Mouse (Mus musculus): ENCODE data around the gene Akap13. TPM values are rescaled to one million over a fixed set of nuclear protein-coding genes. Genes with fewer than 3 reads are reported as not detected.

Akap13 gene
- polyA plus RNA-seq, 1 experiment from 2014 or later, result 12.0 TPM

DNA sequence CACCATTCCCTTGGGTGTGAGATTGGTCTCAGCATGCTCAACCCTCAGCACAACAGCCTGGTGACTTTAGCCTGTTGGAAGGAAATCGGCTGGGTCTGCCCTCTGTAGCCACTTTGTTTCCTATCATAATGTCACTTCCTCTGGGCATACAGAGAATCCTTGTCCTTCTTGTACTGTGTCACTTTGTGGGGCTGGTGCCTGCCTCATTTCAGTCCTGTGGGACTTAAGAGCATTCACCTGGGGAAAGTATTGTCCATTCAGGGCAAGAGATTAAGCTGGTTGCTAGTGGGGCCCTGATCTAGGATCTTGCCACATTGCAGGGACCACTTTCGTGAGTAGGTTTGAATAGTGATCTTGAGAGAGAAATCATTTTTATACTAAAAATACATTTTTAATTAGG lies 34.4 kb upstream of the Akap13 start:
- H3K36me3 ChIP-seq (ENCODE audit: control insufficient read depth, insufficient read depth), result no peaks in the 10 kb centered on the region
- no peak overlapping the region for H3K4me2 ChIP-seq (ENCODE audit: low read length)
- no peaks in the 10 kb centered on the region for H3K27me3 ChIP-seq (replicated peaks; ENCODE audit: control insufficient read depth, insufficient read depth, low read length)
- H3K9ac ChIP-seq (replicated peaks; ENCODE audit: low read depth, low read length), result no peak overlapping the region
- H3K9me3 ChIP-seq (ENCODE audit: control insufficient read depth, low read length), result no peaks in the 10 kb centered on the region
- no peak for ATAC-seq
- no peaks in the 10 kb centered on the region for H3K4me1 ChIP-seq (replicated peaks; ENCODE audit: control insufficient read depth, insufficient read depth, low read length)
- 86% methylated on average over 2 of the region's 2 CpGs for WGBS
- no peak overlapping the region for H3K4me3 ChIP-seq (replicated peaks; ENCODE audit: low read length)
- H3K27ac ChIP-seq (ENCODE audit: low read length), result no peak overlapping the region

DNA sequence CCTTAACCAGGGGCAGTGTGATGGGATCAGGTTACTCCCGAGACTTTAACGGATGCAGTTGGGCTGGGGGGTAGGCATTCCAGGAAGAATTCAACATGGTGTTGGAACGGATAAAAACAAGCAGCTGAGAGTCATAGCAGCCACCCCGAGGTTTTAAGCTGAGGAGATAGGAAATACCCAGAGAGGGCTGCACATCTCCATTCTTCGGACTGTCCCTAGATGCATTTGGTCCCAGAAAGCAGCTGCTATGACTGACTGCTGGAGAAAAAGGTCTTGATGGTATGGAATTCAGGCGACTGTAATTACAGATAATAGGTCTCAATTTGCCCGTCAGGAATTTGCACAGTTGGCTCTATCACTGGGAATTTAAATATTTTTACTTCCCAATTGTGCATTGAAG lies 31.2 kb upstream of the Akap13 start:
- H3K9me3 ChIP-seq (ENCODE audit: control insufficient read depth, low read length), result no peaks in the 10 kb centered on the region
- no peaks in the 10 kb centered on the region for H3K36me3 ChIP-seq (ENCODE audit: control insufficient read depth, insufficient read depth)
- no peak overlapping the region for H3K4me2 ChIP-seq (ENCODE audit: low read length)
- H3K27ac ChIP-seq (ENCODE audit: low read length), result no peak overlapping the region
- H3K27me3 ChIP-seq (replicated peaks; ENCODE audit: control insufficient read depth, insufficient read depth, low read length), result no peaks in the 10 kb centered on the region
- 61% methylated on average over 7 of the region's 7 CpGs for WGBS
- no peaks in the 10 kb centered on the region for H3K4me1 ChIP-seq (replicated peaks; ENCODE audit: control insufficient read depth, insufficient read depth, low read length)
- H3K4me3 ChIP-seq (replicated peaks; ENCODE audit: low read length), result no peak overlapping the region
- H3K9ac ChIP-seq (replicated peaks; ENCODE audit: low read depth, low read length), result no peak overlapping the region
- ATAC-seq, result no peak

GRCm38 (mm10) chr7:75427322-75427721 lies 28.0 kb upstream of the Akap13 start:
- H3K27ac ChIP-seq (ENCODE audit: low read length), result no peak overlapping the region
- H3K9ac ChIP-seq (replicated peaks; ENCODE audit: low read depth, low read length), result no peak overlapping the region
- H3K4me2 ChIP-seq (ENCODE audit: low read length), result no peak overlapping the region
- H3K9me3 ChIP-seq (ENCODE audit: control insufficient read depth, low read length), result no peaks in the 10 kb centered on the region
- H3K27me3 ChIP-seq (replicated peaks; ENCODE audit: control insufficient read depth, insufficient read depth, low read length), result no peaks in the 10 kb centered on the region
- no peak for ATAC-seq
- no peak overlapping the region for H3K4me3 ChIP-seq (replicated peaks; ENCODE audit: low read length)
- H3K36me3 ChIP-seq (ENCODE audit: control insufficient read depth, insufficient read depth), result no peaks in the 10 kb centered on the region
- no peaks in the 10 kb centered on the region for H3K4me1 ChIP-seq (replicated peaks; ENCODE audit: control insufficient read depth, insufficient read depth, low read length)
- 74% methylated on average over 4 of the region's 4 CpGs for WGBS

DNA sequence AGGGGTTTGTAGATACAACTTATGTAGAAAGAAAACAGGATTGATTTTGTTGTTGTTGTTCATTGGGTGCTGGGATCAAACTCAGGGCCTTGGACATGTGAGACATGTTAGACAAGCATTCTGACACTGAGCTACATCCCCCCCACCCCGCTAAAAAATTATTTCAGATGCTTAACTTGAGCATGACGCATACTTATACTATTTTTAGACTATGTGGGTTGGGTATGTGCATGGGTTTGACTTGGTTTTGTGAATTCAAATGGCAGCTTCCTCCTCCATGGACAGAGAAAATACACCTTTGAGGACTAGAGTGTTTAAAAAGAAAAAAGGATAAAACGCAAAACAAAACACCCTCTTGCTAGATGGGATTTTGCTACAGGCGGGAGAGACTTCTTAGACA lies 26.4 kb upstream of the Akap13 start:
- Histone ChIP-seq H3K27ac (ENCODE audit: low read length) (no peak overlapping the region), H3K4me1 (replicated peaks; ENCODE audit: control insufficient read depth, insufficient read depth, low read length) (no peaks in the 10 kb centered on the region), H3K4me3 (replicated peaks; ENCODE audit: low read length) (no peak overlapping the region), H3K9ac (replicated peaks; ENCODE audit: low read depth, low read length) (no peak overlapping the region), H3K27me3 (replicated peaks; ENCODE audit: control insufficient read depth, insufficient read depth, low read length) (no peaks in the 10 kb centered on the region), H3K36me3 (ENCODE audit: control insufficient read depth, insufficient read depth) (no peaks in the 10 kb centered on the region), H3K9me3 (ENCODE audit: control insufficient read depth, low read length) (no peaks in the 10 kb centered on the region), H3K4me2 (ENCODE audit: low read length) (no peak overlapping the region)
- no peak for ATAC-seq
- 93% methylated on average over 4 of the region's 4 CpGs for WGBS

GRCm38 (mm10) chr7:75430550-75430949 lies 24.8 kb upstream of the Akap13 start:
- no peak for ATAC-seq
- no peak overlapping the region for H3K9ac ChIP-seq (replicated peaks; ENCODE audit: low read depth, low read length)
- H3K4me2 ChIP-seq (ENCODE audit: low read length), result no peak overlapping the region
- H3K9me3 ChIP-seq (ENCODE audit: control insufficient read depth, low read length), result no peaks in the 10 kb centered on the region
- WGBS, result 74% methylated on average over 2 of the region's 2 CpGs
- no peak overlapping the region for H3K27ac ChIP-seq (ENCODE audit: low read length)
- H3K4me3 ChIP-seq (replicated peaks; ENCODE audit: low read length), result no peak overlapping the region
- no peaks in the 10 kb centered on the region for H3K4me1 ChIP-seq (replicated peaks; ENCODE audit: control insufficient read depth, insufficient read depth, low read length)
- no peaks in the 10 kb centered on the region for H3K36me3 ChIP-seq (ENCODE audit: control insufficient read depth, insufficient read depth)
- no peaks in the 10 kb centered on the region for H3K27me3 ChIP-seq (replicated peaks; ENCODE audit: control insufficient read depth, insufficient read depth, low read length)

DNA sequence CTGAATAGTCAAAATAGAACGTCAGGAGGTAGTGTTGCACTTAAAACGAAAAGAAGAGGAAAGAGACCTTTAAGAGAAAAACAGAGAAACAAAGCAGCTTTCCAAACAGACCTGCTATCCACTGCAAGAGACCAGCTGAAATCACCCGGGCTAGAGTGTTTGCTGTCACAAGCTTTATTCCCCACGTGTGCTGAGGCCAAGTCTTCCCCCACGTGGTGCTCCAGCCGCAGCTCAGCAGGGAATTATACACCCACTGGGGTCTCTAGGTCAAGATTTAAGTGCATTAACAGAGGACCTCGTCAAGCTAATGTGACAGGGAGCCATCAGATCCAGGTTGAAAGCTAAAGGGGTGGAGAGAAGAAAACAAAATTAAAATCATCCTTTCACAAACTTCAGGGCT lies 24.3 kb upstream of the Akap13 start:
- Histone ChIP-seq H3K4me3 (replicated peaks; ENCODE audit: low read length) (no peak overlapping the region), H3K27me3 (replicated peaks; ENCODE audit: control insufficient read depth, insufficient read depth, low read length) (no peaks in the 10 kb centered on the region), H3K36me3 (ENCODE audit: control insufficient read depth, insufficient read depth) (no peaks in the 10 kb centered on the region), H3K9ac (replicated peaks; ENCODE audit: low read depth, low read length) (no peak overlapping the region), H3K9me3 (ENCODE audit: control insufficient read depth, low read length) (no peaks in the 10 kb centered on the region), H3K27ac (ENCODE audit: low read length) (no peak overlapping the region), H3K4me2 (ENCODE audit: low read length) (no peak overlapping the region), H3K4me1 (replicated peaks; ENCODE audit: control insufficient read depth, insufficient read depth, low read length) (no peaks in the 10 kb centered on the region)
- 34% methylated on average over 7 of the region's 7 CpGs for WGBS
- ATAC-seq, result no peak

- no peaks in the 10 kb centered on the region for H3K4me1 ChIP-seq (replicated peaks; ENCODE audit: control insufficient read depth, insufficient read depth, low read length)
- H3K4me3 ChIP-seq (replicated peaks; ENCODE audit: low read length), result no peak overlapping the region
- no peak overlapping the region for H3K27ac ChIP-seq (ENCODE audit: low read length)
- no peak overlapping the region for H3K4me2 ChIP-seq (ENCODE audit: low read length)
- 77% methylated on average over 3 of the region's 3 CpGs for WGBS
- H3K9ac ChIP-seq (replicated peaks; ENCODE audit: low read depth, low read length), result no peak overlapping the region
- no peaks in the 10 kb centered on the region for H3K36me3 ChIP-seq (ENCODE audit: control insufficient read depth, insufficient read depth)
- H3K9me3 ChIP-seq (ENCODE audit: control insufficient read depth, low read length), result no peaks in the 10 kb centered on the region
- no peak for ATAC-seq
- H3K27me3 ChIP-seq (replicated peaks; ENCODE audit: control insufficient read depth, insufficient read depth, low read length), result no peaks in the 10 kb centered on the region
Observed at GRCm38 (mm10) chr7:75432046-75432445, 23.3 kb upstream of the Akap13 start.

DNA sequence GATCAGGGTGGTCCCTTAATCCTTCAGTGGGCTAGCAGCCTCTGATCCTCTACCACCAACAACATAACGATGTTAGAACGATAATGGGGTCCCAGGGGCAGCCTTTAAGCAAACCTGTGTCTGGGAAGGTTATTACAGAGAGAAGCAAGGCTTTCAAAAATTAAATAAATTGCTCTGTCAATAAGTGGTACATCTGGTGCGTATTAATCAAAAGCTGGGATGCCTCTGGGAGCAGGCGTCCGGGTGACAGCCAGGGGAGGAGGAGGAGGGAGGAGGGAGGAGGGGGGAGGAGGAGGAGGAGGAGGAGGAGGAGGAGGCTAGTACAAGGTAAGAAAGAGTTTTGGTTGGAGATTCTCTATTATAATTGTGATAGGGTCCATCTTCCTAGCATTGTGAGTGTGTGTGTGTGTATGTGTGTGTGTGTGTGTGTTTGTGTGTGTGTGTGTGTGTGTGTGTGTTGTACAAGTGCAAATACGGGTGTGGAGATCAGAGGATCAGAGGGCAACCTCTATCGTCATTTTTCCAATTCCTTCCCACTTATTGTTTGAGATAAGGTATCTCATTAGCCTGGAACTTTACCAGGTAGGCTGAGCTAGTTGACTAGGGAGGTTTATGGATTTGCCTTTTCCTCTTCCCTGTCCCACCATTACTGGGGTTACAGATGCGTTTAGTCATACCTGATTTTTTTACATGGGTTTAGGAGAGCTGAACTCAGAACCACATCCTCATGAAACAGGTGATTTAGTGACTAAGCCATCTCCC lies 18.7 kb upstream of the Akap13 start:
- H3K27ac ChIP-seq (ENCODE audit: low read length), result no peak overlapping the region
- ATAC-seq, result no peak
- H3K4me2 ChIP-seq (ENCODE audit: low read length), result no peak overlapping the region
- H3K4me1 ChIP-seq (replicated peaks; ENCODE audit: control insufficient read depth, insufficient read depth, low read length), result no peaks in the 10 kb centered on the region
- no peaks in the 10 kb centered on the region for H3K27me3 ChIP-seq (replicated peaks; ENCODE audit: control insufficient read depth, insufficient read depth, low read length)
- no peak overlapping the region for H3K9ac ChIP-seq (replicated peaks; ENCODE audit: low read depth, low read length)
- no peaks in the 10 kb centered on the region for H3K9me3 ChIP-seq (ENCODE audit: control insufficient read depth, low read length)
- 75% methylated on average over 6 of the region's 8 CpGs for WGBS
- no peaks in the 10 kb centered on the region for H3K36me3 ChIP-seq (ENCODE audit: control insufficient read depth, insufficient read depth)
- no peak overlapping the region for H3K4me3 ChIP-seq (replicated peaks; ENCODE audit: low read length)

- Histone ChIP-seq H3K4me2 (ENCODE audit: low read length) (no peak overlapping the region), H3K27ac (ENCODE audit: low read length) (no peak overlapping the region), H3K9ac (replicated peaks; ENCODE audit: low read depth, low read length) (no peak overlapping the region), H3K27me3 (replicated peaks; ENCODE audit: control insufficient read depth, insufficient read depth, low read length) (no peaks in the 10 kb centered on the region), H3K9me3 (ENCODE audit: control insufficient read depth, low read length) (no peaks in the 10 kb centered on the region), H3K4me3 (replicated peaks; ENCODE audit: low read length) (no peak overlapping the region), H3K4me1 (replicated peaks; ENCODE audit: control insufficient read depth, insufficient read depth, low read length) (no peaks in the 10 kb centered on the region), H3K36me3 (ENCODE audit: control insufficient read depth, insufficient read depth) (no peaks in the 10 kb centered on the region)
- 99% methylated on average over 4 of the region's 4 CpGs for WGBS
- ATAC-seq, result no peak
Observed at GRCm38 (mm10) chr7:75439570-75439969, 15.8 kb upstream of the Akap13 start.

DNA sequence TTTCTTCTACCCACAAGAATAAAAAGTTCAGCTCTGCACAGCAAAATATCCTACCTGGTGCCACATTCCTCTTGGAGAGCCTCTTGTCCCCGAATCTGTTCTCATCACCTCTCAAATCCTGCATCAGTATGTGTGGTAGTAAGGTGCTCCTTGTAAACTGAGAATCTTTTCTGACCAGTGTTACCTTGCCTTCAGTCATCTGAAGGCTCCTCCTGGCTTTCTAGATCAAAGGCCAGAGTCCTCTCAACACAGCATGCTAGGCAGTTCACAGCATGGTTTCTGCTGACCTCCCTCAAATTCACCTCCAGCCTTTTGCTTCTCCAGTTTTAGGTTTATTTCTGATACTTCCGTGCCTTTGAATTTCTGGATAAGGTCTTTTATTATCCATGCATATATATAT lies 15.1 kb upstream of the Akap13 start:
- H3K27ac ChIP-seq (ENCODE audit: low read length), result no peak overlapping the region
- H3K27me3 ChIP-seq (replicated peaks; ENCODE audit: control insufficient read depth, insufficient read depth, low read length), result no peaks in the 10 kb centered on the region
- no peaks in the 10 kb centered on the region for H3K9me3 ChIP-seq (ENCODE audit: control insufficient read depth, low read length)
- H3K36me3 ChIP-seq (ENCODE audit: control insufficient read depth, insufficient read depth), result no peaks in the 10 kb centered on the region
- H3K4me3 ChIP-seq (replicated peaks; ENCODE audit: low read length), result no peak overlapping the region
- WGBS, result 89% methylated on average over 2 of the region's 2 CpGs
- ATAC-seq, result no peak
- H3K9ac ChIP-seq (replicated peaks; ENCODE audit: low read depth, low read length), result no peak overlapping the region
- H3K4me1 ChIP-seq (replicated peaks; ENCODE audit: control insufficient read depth, insufficient read depth, low read length), result no peaks in the 10 kb centered on the region
- H3K4me2 ChIP-seq (ENCODE audit: low read length), result no peak overlapping the region
